Mouse (Mus musculus) small intestine, adult 2 months (tissue): ENCODE data around the gene Lsm4. TPM values are rescaled to one million over a fixed set of nuclear protein-coding genes. Genes with fewer than 3 reads are reported as not detected.
A peak's percentile ranks its signal among the peaks of the same experiment; 100 is the strongest.

Source experiments
- H3K27ac ChIP-seq: fragments of 200-500 bp; 2 replicates; pipeline ENCODE4 v1.5.1; 2012; ENCODE audit warnings: low read depth, low read length, control low read depth, inconsistent platforms; ENCODE audit not compliant: insufficient read depth
- H3K27me3 ChIP-seq: fragments of 200-500 bp; 2 replicates; pipeline ENCODE4 v1.6.1; 2012; ENCODE audit warnings: mild to moderate bottlenecking, moderate library complexity, low read length, inconsistent platforms; ENCODE audit not compliant: control insufficient read depth, insufficient read depth
- H3K36me3 ChIP-seq: fragments of 200-500 bp; 2 replicates; pipeline ENCODE4 v1.6.1; 2012; ENCODE audit warnings: mild to moderate bottlenecking, low read length, control low read depth, inconsistent platforms; ENCODE audit not compliant: control insufficient read depth, insufficient read depth
- H3K4me1 ChIP-seq: fragments of 200-500 bp; 2 replicates; pipeline ENCODE4 v1.6.1; 2012; ENCODE audit warnings: low read length, inconsistent platforms, mixed read lengths; ENCODE audit not compliant: control insufficient read depth, insufficient read depth, insufficient read length
- H3K4me3 ChIP-seq: fragments of 200-500 bp; 2 replicates; pipeline ENCODE4 v1.5.1; 2012; ENCODE audit warnings: low read depth, mild to moderate bottlenecking, control low read depth, inconsistent platforms, low read length, moderate library complexity
- CTCF ChIP-seq: fragments of 200-500 bp; IDR thresholded peaks from 2 replicates; pipeline ENCODE4 v1.5.1; 2012; ENCODE audit warnings: low read depth, mild to moderate bottlenecking, control low read depth, inconsistent platforms, low read length, moderate library complexity, mixed read lengths; ENCODE audit not compliant: insufficient replicate concordance, insufficient read length; ENCODE audit errors: extremely low read depth
- POLR2A ChIP-seq: fragments of 200-500 bp; IDR thresholded peaks from 2 replicates; pipeline ENCODE4 v1.6.1; 2012; ENCODE audit warnings: low read depth, mild to moderate bottlenecking, control low read depth, inconsistent platforms, low read length, moderate library complexity
- WGBS: fragments of 180-500 bp; shearing (Covaris S2); methylation state at CpG from one replicate; pipeline ENCODE4 v1.1.7; 2018; 5-methylcytosine and 5-hydroxymethylcytosine counted together
- polyA plus RNA-seq: library from polyadenylated mRNA; depleted of rRNA; stranded (reverse); fragments of >200 nt; gene quantifications from 2 replicates; pipeline ENCODE4 v1.2.3, GENCODE M21; 2012

The Lsm4 gene
- polyA plus RNA-seq, 1 experiment: 152 TPM

GRCm38 (mm10) chr8:70631436-70631835 is 41.6 kb upstream of the Lsm4 start:
- 5% methylated on average over 24 of the region's 24 CpGs for WGBS
- H3K27ac ChIP-seq: peak overlapping the region; percentile 74
- H3K27me3 ChIP-seq: no peaks in the 10 kb centered on the region
- peak overlapping the region; percentile 60 for H3K4me3 ChIP-seq
- no peaks in the 10 kb centered on the region for H3K36me3 ChIP-seq
- peaks cover 33% of the 10 kb centered on the region for H3K4me1 ChIP-seq
- peak; percentile 62; the same call in 1 of the 2 replicates for TF ChIP-seq POLR2A
- TF ChIP-seq CTCF: no peak

GRCm38 (mm10) chr8:70632346-70632892 is 40.6 kb upstream of the Lsm4 start, which contains the start of gene Gdf15:
TSS of gene Gdf15 (minus strand) at chr8:70632456.
- WGBS: 84% methylated on average over 6 of the region's 6 CpGs
- H3K4me3 ChIP-seq: peak within 1 kb of the TSS; percentile 60
- H3K4me1 ChIP-seq: peaks cover 40% of the 10 kb centered on the region
- peak within 1 kb of the TSS; percentile 74 for H3K27ac ChIP-seq
- H3K27me3 ChIP-seq: no peaks in the 10 kb centered on the region
- TF ChIP-seq POLR2A: no peak
- TF ChIP-seq CTCF: no peak
- no peaks in the 10 kb centered on the region for H3K36me3 ChIP-seq

GRCm38 (mm10) chr8:70634066-70634465 is 39.0 kb upstream of the Lsm4 start:
- Histone ChIP-seq H3K27ac (no peak overlapping the region), H3K27me3 (no peaks in the 10 kb centered on the region), H3K4me1 (peaks cover 46% of the 10 kb centered on the region), H3K36me3 (no peaks in the 10 kb centered on the region), H3K4me3 (no peak overlapping the region)
- 36% methylated on average over 6 of the region's 6 CpGs for WGBS
- no peak for TF ChIP-seq POLR2A
- TF ChIP-seq CTCF: no peak

- Histone ChIP-seq H3K27me3 (no peaks in the 10 kb centered on the region), H3K27ac (no peak overlapping the region), H3K36me3 (no peaks in the 10 kb centered on the region), H3K4me1 (peaks cover 39% of the 10 kb centered on the region), H3K4me3 (no peak overlapping the region)
- no peak for TF ChIP-seq POLR2A
- no peak for TF ChIP-seq CTCF
- 83% methylated on average over 6 of the region's 6 CpGs for WGBS
These were observed 37.5 kb upstream of the Lsm4 start for GRCm38 (mm10) chr8:70635527-70635926.

- Histone ChIP-seq H3K4me1 (peaks cover 26% of the 10 kb centered on the region), H3K27ac (peak overlapping the region; percentile 39; the same call in 1 of the 2 replicates), H3K4me3 (no peak overlapping the region), H3K27me3 (no peaks in the 10 kb centered on the region), H3K36me3 (no peaks in the 10 kb centered on the region)
- WGBS: 42% methylated on average over 8 of the region's 8 CpGs
- TF ChIP-seq CTCF: no peak
- no peak for TF ChIP-seq POLR2A
These were observed 36.2 kb upstream of the Lsm4 start for GRCm38 (mm10) chr8:70636838-70637237.

- WGBS: 70% methylated on average over 9 of the region's 9 CpGs
- Histone ChIP-seq H3K36me3 (no peaks in the 10 kb centered on the region), H3K27ac (no peak overlapping the region), H3K4me3 (no peak overlapping the region), H3K27me3 (no peaks in the 10 kb centered on the region), H3K4me1 (peaks cover 23% of the 10 kb centered on the region)
- no peak for TF ChIP-seq CTCF
- TF ChIP-seq POLR2A: no peak
These were observed 34.3 kb upstream of the Lsm4 start for GRCm38 (mm10) chr8:70638752-70639151.

- WGBS: 76% methylated on average over 3 of the region's 3 CpGs
- no peaks in the 10 kb centered on the region for H3K27me3 ChIP-seq
These were observed 30.0 kb upstream of the Lsm4 start for GRCm38 (mm10) chr8:70643019-70643418.

GRCm38 (mm10) chr8:70644065-70644464 is 29.0 kb upstream of the Lsm4 start:
- H3K36me3 ChIP-seq: peaks cover 2% of the 10 kb centered on the region; the same call in 1 of the 2 replicates
- H3K4me1 ChIP-seq: peaks cover 21% of the 10 kb centered on the region; the same call in 1 of the 2 replicates
- H3K4me3 ChIP-seq: no peak overlapping the region
- WGBS: 96% methylated on average over 2 of the region's 2 CpGs
- no peak overlapping the region for H3K27ac ChIP-seq
- TF ChIP-seq CTCF (peak; percentile 31; the same call in 1 of the 2 replicates), POLR2A (no peak)
- no peaks in the 10 kb centered on the region for H3K27me3 ChIP-seq

More at GRCm38 (mm10) chr8:70643019-70643418, 30.0 kb upstream of the Lsm4 start:
- no peaks in the 10 kb centered on the region for H3K36me3 ChIP-seq
- H3K4me3 ChIP-seq: no peak overlapping the region
- H3K4me1 ChIP-seq: peaks cover 12% of the 10 kb centered on the region; the same call in 1 of the 2 replicates
- H3K27ac ChIP-seq: no peak overlapping the region
- TF ChIP-seq POLR2A (no peak), CTCF (no peak)
